Mouse (Mus musculus): ENCODE results near the gene Scube2.

Scube2 gene

DNA sequence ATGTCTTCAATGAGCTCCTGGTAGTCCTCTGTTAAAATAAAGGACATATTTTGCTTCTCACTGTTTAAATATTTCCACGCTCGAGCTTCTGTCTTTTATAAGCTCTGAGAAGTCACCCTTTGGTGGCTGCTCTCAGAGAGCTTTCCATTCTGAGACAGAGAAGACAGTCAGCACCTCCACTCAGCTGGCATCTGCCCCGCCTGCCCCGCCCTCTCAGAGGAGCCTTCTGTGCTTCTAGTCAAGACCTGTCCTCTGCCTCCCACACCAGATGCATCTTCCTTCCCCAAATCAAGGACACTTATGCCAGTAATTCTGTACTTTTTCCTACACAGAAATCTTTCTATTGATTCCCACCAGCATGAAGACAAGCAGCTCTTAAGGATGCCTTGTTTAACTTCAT, 64.9 kb downstream of the Scube2 start:
- DNase-seq (ENCODE audit: low read depth, low spot score) = no peak

GRCm38 (mm10) chr7:109799168-109799567, 66.3 kb downstream of the Scube2 start:
- DNase-seq (ENCODE audit: low read depth, low spot score) = no peak

DNA sequence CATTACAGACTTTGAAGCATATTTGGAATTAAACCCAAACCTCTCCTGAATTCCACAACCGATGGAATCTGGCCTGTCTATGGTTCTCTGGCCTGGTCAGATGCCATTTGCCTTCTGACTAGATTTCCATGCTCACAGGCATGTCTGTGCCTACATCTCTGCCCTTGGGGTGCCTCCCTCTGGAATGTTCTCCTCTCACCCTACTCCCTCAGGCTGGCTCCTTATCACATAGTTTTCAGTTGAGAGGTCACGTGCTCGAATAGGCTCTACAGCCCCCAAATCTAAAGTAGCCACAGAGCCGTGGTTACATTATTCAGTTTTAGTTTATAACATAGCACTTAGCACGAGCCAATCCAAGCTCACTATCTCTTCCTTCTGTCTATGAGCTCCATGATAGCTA, 69.9 kb downstream of the Scube2 start:
- DNase-seq (ENCODE audit: low read depth, low spot score) = no peak

GRCm38 (mm10) chr7:109794556-109794955, 70.9 kb downstream of the Scube2 start:
- no peak for DNase-seq (ENCODE audit: low read depth, low spot score)

DNA sequence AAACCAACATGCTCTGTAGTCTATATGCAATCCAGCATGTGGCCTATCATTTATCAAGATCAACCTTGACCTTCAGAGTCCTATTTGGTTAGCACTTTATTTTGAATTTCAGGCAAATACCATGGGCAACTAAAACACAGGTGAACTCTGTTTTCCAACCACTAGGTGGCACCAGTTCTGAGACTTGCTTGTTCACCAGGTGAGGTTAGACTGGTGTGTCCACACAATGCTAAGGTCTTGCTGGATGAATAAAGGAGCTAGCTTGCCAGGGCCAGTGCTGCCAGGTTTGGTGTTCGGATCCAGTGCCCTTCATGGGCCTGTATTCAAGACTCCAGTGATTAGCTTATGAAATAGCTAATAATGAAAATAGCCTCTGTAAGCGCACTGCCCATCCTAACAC, 72.7 kb downstream of the Scube2 start:
- DNase-seq (ENCODE audit: low read depth, low spot score) = peak; percentile 75

- DNase-seq (ENCODE audit: low read depth, low spot score) = no peak
Measured at GRCm38 (mm10) chr7:109790818-109791217, 74.7 kb downstream of the Scube2 start.

- DNase-seq (ENCODE audit: low read depth, low spot score) = no peak
Measured at GRCm38 (mm10) chr7:109787860-109788259, 77.6 kb downstream of the Scube2 start.

DNA sequence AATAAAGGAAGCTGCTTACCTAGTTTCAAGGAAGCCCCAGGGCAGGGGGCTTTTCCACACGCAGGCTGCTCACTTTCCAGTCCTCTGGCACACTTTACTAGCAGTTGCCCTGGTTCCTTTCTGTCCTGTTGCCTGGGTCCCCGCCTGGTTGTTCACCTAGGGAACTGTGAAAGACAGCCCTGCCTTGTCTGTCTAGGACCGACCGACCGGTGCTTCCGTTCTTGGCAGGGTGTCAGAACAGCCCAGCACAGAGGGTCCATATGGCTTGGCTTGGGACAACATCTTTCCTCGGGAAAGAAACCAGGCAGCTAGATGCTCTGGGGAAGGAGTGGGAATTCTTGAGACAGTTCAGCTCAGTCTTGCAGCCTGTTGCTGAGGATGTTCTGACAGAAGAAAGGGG, 82.2 kb downstream of the Scube2 start:
- DNase-seq (ENCODE audit: low read depth, low spot score) = no peak

DNA sequence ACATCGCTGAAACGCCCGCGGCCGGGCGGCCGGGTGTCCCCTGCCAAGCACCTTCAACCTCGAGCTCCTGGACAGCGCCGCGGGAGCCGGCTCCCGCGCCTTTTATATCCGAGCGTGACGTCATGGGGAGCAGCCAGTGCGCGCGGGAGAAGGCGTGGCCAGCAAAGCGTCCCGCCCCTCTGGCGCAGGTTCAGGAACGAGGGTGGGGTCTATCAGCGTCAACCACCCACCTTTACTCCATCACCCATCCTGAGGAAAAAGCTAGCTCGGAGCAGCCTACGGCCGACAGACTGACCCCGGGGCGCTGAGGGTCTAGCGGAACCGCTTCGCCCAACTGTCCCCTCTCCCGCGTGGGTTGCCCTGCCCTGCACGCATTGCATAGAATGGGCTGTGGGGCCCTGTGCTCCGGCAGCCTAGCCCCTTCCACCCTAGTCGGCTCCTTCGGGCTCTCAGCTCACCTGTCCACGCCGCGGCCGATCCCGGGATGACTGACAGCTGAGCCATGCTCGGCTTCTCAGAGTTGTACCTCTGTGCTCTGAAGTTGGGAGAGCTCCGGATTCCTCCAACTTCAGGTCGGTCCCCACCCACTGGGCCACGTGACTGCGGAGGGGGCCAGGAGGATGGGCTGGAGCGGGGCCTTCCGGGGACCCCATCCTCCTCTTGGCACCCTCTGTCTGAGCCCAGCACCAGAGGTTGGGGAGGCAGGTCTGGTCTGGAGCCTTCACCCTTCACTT, 83.8 kb downstream of the Scube2 start, which contains the start of gene Nrip3:
Gene Nrip3, minus strand, starts transcription at position 556 of the 734 bp plus-strand sequence.
- DNase-seq (ENCODE audit: low read depth, low spot score) = peak; percentile 68

- DNase-seq (ENCODE audit: low read depth, low spot score) = no peak
Measured at GRCm38 (mm10) chr7:109781087-109781469, 84.4 kb downstream of the Scube2 start.

GRCm38 (mm10) chr7:109772251-109772650, 93.2 kb downstream of the Scube2 start:
- no peak for DNase-seq (ENCODE audit: low read depth, low spot score)

GRCm38 (mm10) chr7:109768699-109769383, 96.6 kb downstream of the Scube2 start:
- no peak for DNase-seq (ENCODE audit: low read depth, low spot score)

DNA sequence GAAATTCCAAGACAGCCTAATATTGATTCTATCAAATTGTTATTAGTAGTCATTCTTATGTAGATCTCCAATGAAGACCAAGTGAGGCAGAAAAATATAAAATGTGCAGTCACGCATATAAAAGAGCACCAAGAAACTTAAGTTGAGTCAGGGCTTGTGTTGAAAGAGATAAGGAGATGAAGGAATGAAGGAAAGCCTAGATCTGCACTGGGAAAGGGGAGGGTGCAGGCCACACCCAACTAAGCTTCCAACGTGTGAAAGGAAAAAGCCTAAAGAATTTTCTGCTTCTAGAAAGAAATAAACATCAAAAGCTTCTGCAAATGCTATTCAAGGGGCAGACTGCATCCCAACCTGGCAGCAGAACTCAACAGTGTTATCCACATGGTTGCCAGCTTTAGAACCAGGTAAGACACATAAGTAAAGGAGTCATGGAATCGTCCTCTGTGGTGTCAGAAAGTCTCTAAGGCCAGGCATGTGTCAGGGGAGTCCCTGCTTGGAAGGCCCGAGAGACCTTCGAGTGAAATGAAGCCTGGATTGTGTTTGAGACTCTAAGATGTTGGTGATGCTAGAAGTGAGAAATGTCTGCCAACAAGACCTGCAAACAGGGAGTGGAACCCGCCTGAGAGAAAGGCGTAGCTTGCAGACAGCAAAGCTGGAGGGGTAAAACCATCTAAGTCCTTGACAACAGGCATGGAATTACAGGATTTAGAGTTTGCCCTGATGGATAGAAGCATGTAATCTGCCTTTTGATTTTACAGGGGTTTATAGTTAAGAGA, 97.7 kb downstream of the Scube2 start:
- no peak for DNase-seq (ENCODE audit: low read depth, low spot score)

DNA sequence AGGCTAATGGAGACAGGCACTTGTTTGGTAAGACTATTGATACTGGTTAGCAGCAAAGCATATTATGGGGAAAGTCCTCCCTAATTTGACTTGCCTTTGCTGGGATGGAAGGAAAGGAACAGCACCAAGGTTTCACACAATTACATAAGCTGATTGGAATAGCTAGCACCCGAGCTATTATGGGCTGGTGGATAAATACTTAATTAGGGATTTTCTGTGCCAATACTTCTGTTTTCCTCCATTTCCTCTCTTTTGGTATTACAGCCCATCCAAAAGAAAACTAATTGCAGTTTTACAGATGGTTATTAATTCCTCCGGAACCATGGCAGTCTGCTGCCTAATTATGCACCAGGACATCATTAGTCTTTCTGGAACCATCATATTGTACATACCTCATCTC, 101.5 kb downstream of the Scube2 start:
- DNase-seq (ENCODE audit: low read depth, low spot score) = no peak

GRCm38 (mm10) chr7:109756291-109756690, 109.2 kb downstream of the Scube2 start:
- no peak for DNase-seq (ENCODE audit: low read depth, low spot score)

GRCm38 (mm10) chr7:109754034-109754433, 111.4 kb downstream of the Scube2 start:
- no peak for DNase-seq (ENCODE audit: low read depth, low spot score)

GRCm38 (mm10) chr7:109752008-109752925, 113.2 kb downstream of the Scube2 start, which contains the start of gene Tmem9b:
Gene Tmem9b, minus strand, starts transcription at chr7:109752875.
- DNase-seq (ENCODE audit: low read depth, low spot score) = peak; percentile 57

GRCm38 (mm10) chr7:109751427-109752007, 114.0 kb downstream of the Scube2 start:
- no peak for DNase-seq (ENCODE audit: low read depth, low spot score)
